Comparison of ENCODE assay signal across 8 mouse cellular contexts in genomic region chr5:136198474-136199391, GRCm38 (mm10). TPM values are rescaled to one million over a fixed set of nuclear protein-coding genes. Genes with fewer than 3 reads are reported as not detected.
DNase-seq lines count a peak whose midpoint lies in the region; ATAC-seq lines count a peak whose summit lies in the region.

TSS of gene Prkrip1 (minus strand) at chr5:136198963.

- H3K9ac ChIP-seq in hindbrain, embryonic 12.5 days = peak within 1 kb of the TSS; percentile 83

- H3K4me3 ChIP-seq in hindbrain, embryonic 12.5 days = peak within 1 kb of the TSS; percentile 71

- no peaks in the 10 kb centered on the region for H3K9me3 ChIP-seq in hindbrain, embryonic 12.5 days (replicated peaks)

- ATAC-seq in hindbrain, embryonic 12.5 days (ENCODE audit: low FRiP score) = peak; percentile 89

- WGBS in hindbrain, embryonic 12.5 days = under 1% methylated on average over 62 of the region's 62 CpGs

- peak within 1 kb of the TSS; percentile 85 for H3K27ac ChIP-seq in hindbrain, embryonic 12.5 days

- H3K4me2 ChIP-seq in hindbrain, embryonic 12.5 days (replicated peaks) = peak within 1 kb of the TSS; percentile 96

- peaks cover 10% of the 10 kb centered on the region for H3K4me1 ChIP-seq in hindbrain, embryonic 12.5 days

- DNase-seq in NIH3T3 (ENCODE audit: low read depth) = peak; percentile 99
- DNase-seq in cerebellum, postnatal 10 days = peak; percentile 97
- peak; percentile 91 to 92 for DNase-seq in frontal cortex, postnatal 10 days (ENCODE audit: low spot score in 2 of 2)
- DNase-seq in layer of hippocampus, postnatal 14 days (ENCODE audit: low spot score in 2 of 2) = peak; percentile 92 to 95
- DNase-seq in lung, postnatal 14 days = peak; percentile 94
- peak; percentile 95 for DNase-seq in retina, adult 2 months (ENCODE audit: low read depth, low spot score)
- peak; percentile 91 to 92 for DNase-seq in thymus, postnatal 36 days

- H3K27me3 ChIP-seq in hindbrain, embryonic 12.5 days = no peaks in the 10 kb centered on the region

- peaks cover 34% of the 10 kb centered on the region for H3K36me3 ChIP-seq in hindbrain, embryonic 12.5 days

RNA-seq across cellular contexts. Expression of gene Prkrip1, which starts in this region (rescaled TPM):
- polyA plus RNA-seq in hindbrain, embryonic 12.5 days (2016; fragmentation: Nextera tagmentation; extraction: Ambion mirVana) = 62.9 and 71.2 TPM in 2 replicates
- 10 to 100 TPM; 39.9 to 41.5 TPM for total RNA-seq in layer of hippocampus, postnatal 14 days (2021)

Comparison
In these comparisons a context has a peak if more than half of its experiments do, and no peak if none do; other contexts are left out.
1. Peak in every context shown above with its lines: DNase-seq, ATAC-seq, H3K4me3 ChIP-seq and H3K27ac ChIP-seq.